Mouse (Mus musculus): ENCODE data around the gene Pde12.
A peak's percentile ranks its signal among the peaks of the same experiment; 100 is the strongest.

DNA sequence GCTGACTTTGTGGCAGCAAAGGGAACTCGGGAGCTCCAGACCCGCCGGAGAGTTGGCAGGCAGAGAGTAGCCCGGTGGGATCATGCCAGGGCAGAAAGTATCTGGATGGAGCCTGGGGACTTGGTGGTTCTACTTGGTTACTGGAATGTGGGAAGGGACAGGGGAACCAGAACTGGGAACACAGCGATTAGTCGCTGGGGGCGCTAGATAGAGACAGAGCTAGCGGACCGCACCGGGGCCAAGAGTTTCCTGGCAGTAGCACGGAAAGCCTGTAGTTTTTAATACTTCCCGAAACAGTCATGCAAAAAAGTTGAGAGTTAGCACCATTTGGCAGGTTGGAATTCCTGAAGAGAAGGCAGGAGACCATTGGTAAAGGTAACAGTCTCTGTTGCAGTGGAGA is 5.7 kb upstream of the Pde12 start:
- TF ChIP-seq GATA1 (IDR thresholded peaks at IDR 0.05; ENCODE audit: low read depth, low read length): no peak
- TF ChIP-seq CHD2 (IDR thresholded peaks at IDR 0.05; ENCODE audit: low read length): no peak
- peak; percentile 9 to 47 (median 46); a peak in 5 of 6 replicates for TF ChIP-seq CTCF (IDR thresholded peaks at IDR 0.05 in 2 of 3, conservative IDR thresholded peaks at IDR 0.05 in 1 of 3; ENCODE audit: control insufficient read depth in 1 of 3, insufficient read depth in 1 of 3, low read depth in 2 of 3, low read length in 3 of 3, poor library complexity in 1 of 3, severe bottlenecking in 1 of 3)
